22 mouse cellular contexts compared by ENCODE assay signal in the genomic region with DNA sequence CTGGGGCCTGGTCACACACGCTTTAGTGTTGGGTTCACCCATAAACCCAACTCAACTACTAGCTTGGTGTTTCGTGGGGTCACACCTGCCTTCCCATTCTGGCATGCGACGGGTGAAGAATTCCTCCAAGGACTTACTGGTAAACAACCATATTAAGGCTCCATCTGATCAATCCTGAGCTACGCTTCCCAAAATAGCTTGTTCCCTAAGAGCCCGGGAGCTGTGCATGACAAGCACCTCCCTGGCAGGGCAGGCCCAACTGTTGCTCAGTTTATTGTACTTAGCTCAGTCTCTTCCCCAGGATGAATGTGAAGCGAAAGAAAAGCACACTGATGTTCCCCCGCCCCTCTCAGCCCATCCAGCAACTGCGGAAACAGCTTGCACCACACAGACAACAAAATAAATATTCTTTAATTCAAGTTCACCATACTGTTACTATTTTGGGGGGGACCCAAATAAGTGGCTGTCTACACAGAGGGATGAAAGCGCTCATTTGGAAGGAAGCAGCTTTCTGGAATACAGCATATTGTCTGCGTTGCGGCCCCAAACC. TPM values are rescaled to one million over a fixed set of nuclear protein-coding genes. Genes with fewer than 3 reads are reported as not detected.
A peak's percentile ranks its signal among the peaks of the same experiment; 100 is the strongest.
DNase-seq lines count a peak whose midpoint lies in the region; ATAC-seq and TF ChIP-seq lines count a peak whose summit lies in the region.
"Had no signal": no experiment of that assay in that cellular context is flagged by ENCODE, and none has a peak within 500 bp of the region (broad histone marks: within the 10 kb centered on the region; RNA-seq: fewer than 3 reads in every experiment).

No protein-coding gene starts in this region.

- peak; percentile 43; the same call in 1 of the 2 replicates for ATAC-seq in heart, embryonic 15.5 days (replicated peaks; ENCODE audit: insufficient number of reproducible peaks, insufficient read depth, low FRiP score, low read depth)
- no peak for ATAC-seq in kidney, embryonic 16.5 days (ENCODE audit: low FRiP score, low TSS enrichment)

- H3K4me1 ChIP-seq in heart, embryonic 15.5 days (replicated peaks) = peaks cover 70% of the 10 kb centered on the region
- H3K4me1 ChIP-seq in thymus, adult 2 months (replicated peaks; ENCODE audit: control insufficient read depth, insufficient read depth, low read length) = no peaks in the 10 kb centered on the region
- H3K4me1 ChIP-seq in kidney, embryonic 16.5 days (ENCODE audit: insufficient read depth, low read length) = no peaks in the 10 kb centered on the region
- H3K4me1 ChIP-seq: embryonic facial prominence, embryonic 13.5 days; lung, embryonic 15.5 days had no signal

- no peaks in the 10 kb centered on the region for H3K36me3 ChIP-seq in heart, embryonic 15.5 days
- H3K36me3 ChIP-seq in thymus, adult 2 months (ENCODE audit: control insufficient read depth, insufficient read depth, low read length) = no peaks in the 10 kb centered on the region
- H3K36me3 ChIP-seq in kidney, embryonic 16.5 days (ENCODE audit: insufficient read depth, low read length) = no peaks in the 10 kb centered on the region
- H3K36me3 ChIP-seq: embryonic facial prominence, embryonic 13.5 days; lung, embryonic 15.5 days had no signal

- peak overlapping the region; percentile 94 for H3K27ac ChIP-seq in heart, embryonic 15.5 days
- no peak overlapping the region for H3K27ac ChIP-seq in thymus, adult 2 months (ENCODE audit: control insufficient read depth, insufficient read depth, low read length)
- H3K27ac ChIP-seq in kidney, embryonic 16.5 days (ENCODE audit: low read length) = no peak overlapping the region
- H3K27ac ChIP-seq: embryonic facial prominence, embryonic 13.5 days; hindbrain, embryonic 14.5 days; liver, embryonic 14.5 days; lung, embryonic 15.5 days had no signal

- intact Hi-C loops in gastrocnemius, postnatal 36 days (cut with DNase I) = no loop called here
- intact Hi-C loops in heart, postnatal 25 days (cut with DNase I) = no loop called here

- H3K4me2 ChIP-seq in heart, embryonic 15.5 days = peak overlapping the region; percentile 40
- H3K4me2 ChIP-seq in kidney, embryonic 16.5 days (replicated peaks; ENCODE audit: low read depth, low read length) = no peak overlapping the region
- H3K4me2 ChIP-seq: embryonic facial prominence, embryonic 13.5 days; hindbrain, embryonic 14.5 days; lung, embryonic 15.5 days; midbrain, embryonic 11.5 days had no signal

- 56% methylated on average over 12 of the region's 12 CpGs for WGBS in heart, embryonic 15.5 days
- WGBS in thymus, adult 2 months = 92% methylated on average over 12 of the region's 12 CpGs
- 84% methylated on average over 12 of the region's 12 CpGs for WGBS in kidney, embryonic 16.5 days

- TF ChIP-seq POLR2A in thymus, adult 2 months (IDR thresholded peaks at IDR 0.05; ENCODE audit: control insufficient read depth, extremely low read depth, insufficient read depth, low read length, poor library complexity) = no peak

- 0 out of 2 replicates have a peak overlapping the region, but pooled peaks have one; percentile 32 for H3K9ac ChIP-seq in heart, embryonic 15.5 days
- no peak overlapping the region for H3K9ac ChIP-seq in kidney, embryonic 16.5 days (replicated peaks; ENCODE audit: low read length)
- H3K9ac ChIP-seq: embryonic facial prominence, embryonic 13.5 days; hindbrain, embryonic 14.5 days; liver, embryonic 14.5 days; lung, embryonic 15.5 days had no signal

- DNase-seq in gastrocnemius, adult 18-20 months (ENCODE audit: low spot score) = peak; percentile 35
- no peak for DNase-seq in gastrocnemius, postnatal 36 days
- DNase-seq in heart, adult 9 months (ENCODE audit: low spot score in 2 of 2) = peak; percentile 27 to 51
- no peak for DNase-seq in heart, postnatal 25 days (ENCODE audit: low spot score)
- no peak for DNase-seq in thymus, adult 2 months
- DNase-seq: adrenal gland, postnatal 14 days; cerebellum, adult 11-12 months; cerebellum, postnatal 14 days; kidney, adult 9 months; kidney, postnatal 36 days; layer of hippocampus, postnatal 36 days; lung, postnatal 4 days; retina, postnatal 1 day had no signal

- no peak overlapping the region for H3K4me3 ChIP-seq in heart, embryonic 15.5 days
- no peak overlapping the region for H3K4me3 ChIP-seq in thymus, adult 2 months (ENCODE audit: control insufficient read depth, insufficient read depth, low read length)
- H3K4me3 ChIP-seq in kidney, embryonic 16.5 days (ENCODE audit: low read length) = no peak overlapping the region
- H3K4me3 ChIP-seq: embryonic facial prominence, embryonic 13.5 days; lung, embryonic 15.5 days had no signal

- H3K9me3 ChIP-seq in heart, embryonic 15.5 days (replicated peaks) = no peaks in the 10 kb centered on the region
- no peaks in the 10 kb centered on the region for H3K9me3 ChIP-seq in kidney, embryonic 16.5 days (ENCODE audit: low read length)
- H3K9me3 ChIP-seq: embryonic facial prominence, embryonic 13.5 days; lung, embryonic 15.5 days had no signal

- H3K27me3 ChIP-seq in heart, embryonic 15.5 days = no peaks in the 10 kb centered on the region
- no peaks in the 10 kb centered on the region for H3K27me3 ChIP-seq in thymus, adult 2 months (ENCODE audit: control insufficient read depth, insufficient read depth, low read length)
- H3K27me3 ChIP-seq in kidney, embryonic 16.5 days (ENCODE audit: insufficient read depth, low read length) = no peaks in the 10 kb centered on the region
- H3K27me3 ChIP-seq: CH12.LX; embryonic facial prominence, embryonic 13.5 days; lung, embryonic 15.5 days had no signal

- no peak for TF ChIP-seq CTCF in thymus, adult 2 months (IDR thresholded peaks at IDR 0.05; ENCODE audit: borderline replicate concordance, control insufficient read depth, extremely low read depth, insufficient read depth, low read length, poor library complexity)

RNA-seq across cellular contexts. Expression of a gene that starts 17.4 kb away (rescaled TPM):
- 1,000 to 10,000 TPM; 1,284 to 1,493 TPM for total RNA-seq in gastrocnemius, adult 18-20 months (2021)
- total RNA-seq in gastrocnemius, postnatal 36 days (2021) = 1,000 to 10,000 TPM; 1,044 to 1,453 TPM
- 1,000 to 10,000 TPM; 1,826 to 1,902 TPM for total RNA-seq in heart, postnatal 25 days (2021)
- polyA plus RNA-seq in heart, embryonic 15.5 days (2015; fragmentation: Nextera tagmentation; extraction: Ambion mirVana) = 1,445 and 1,519 TPM in 2 replicates
- polyA plus RNA-seq in thymus, adult 2 months (2012; rRNA removed) = 19.2 and 93.2 TPM in 2 replicates
- 8.6 and 9.8 TPM in 2 replicates for polyA plus RNA-seq in kidney, embryonic 16.5 days (2015; fragmentation: Nextera tagmentation; extraction: Ambion mirVana)
- total RNA-seq: CH12.LX, MEL had no signal

Comparison
In these comparisons a context has a peak if more than half of its experiments do, and no peak if none do; other contexts are left out.
1. DNase-seq: peak in gastrocnemius, adult 18-20 months (single experiment) and heart, adult 9 months (2 of 2); none in gastrocnemius, postnatal 36 days (0 of 2), heart, postnatal 25 days (single experiment) and thymus, adult 2 months (single experiment).